Mouse (Mus musculus) kidney, adult 9 months (tissue): ENCODE results near the gene Snx32.

ENCODE experiments used
- DNase-seq: peaks from one replicate; pipeline ENCODE4 v3.0.0; 2022

Snx32 gene

DNA sequence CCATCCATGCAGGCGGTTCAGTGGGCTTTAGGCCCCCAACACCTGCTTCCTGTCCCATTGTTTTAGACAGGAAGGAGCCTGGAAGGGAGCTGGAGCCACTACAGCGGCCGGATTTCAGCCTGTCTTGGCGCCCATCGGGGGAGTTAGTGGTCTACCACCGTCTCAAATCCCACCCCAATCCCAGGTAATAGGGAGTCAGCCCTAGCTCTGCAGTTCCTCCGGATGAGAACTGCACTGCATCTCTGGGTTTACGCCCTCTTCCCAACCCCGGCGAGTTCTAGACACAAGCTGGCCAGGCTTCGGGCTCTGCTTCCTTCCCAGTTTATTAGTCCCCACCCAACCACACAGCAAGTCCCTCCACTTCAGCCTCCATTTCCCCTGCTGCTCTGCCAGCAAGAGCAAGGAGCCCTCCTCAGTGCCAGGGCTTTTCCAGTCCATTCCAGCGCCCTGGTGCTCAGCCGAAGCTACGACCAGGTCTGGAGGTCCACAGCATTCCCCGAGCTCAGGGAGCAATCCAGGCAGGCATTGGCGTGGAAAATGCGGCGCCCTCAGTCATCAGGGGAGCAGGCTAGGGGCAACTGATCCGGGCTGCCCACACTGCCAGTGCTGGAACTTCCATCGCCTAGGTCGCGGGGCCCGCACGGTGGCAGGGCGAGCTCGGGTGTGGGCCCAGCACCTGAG lies 54.0 kb downstream of the Snx32 start:
- no peak for DNase-seq

- no peak for DNase-seq
Observed at GRCm38 (mm10) chr19:5455568-5455967, 54.8 kb downstream of the Snx32 start.

GRCm38 (mm10) chr19:5455037-5455436 lies 55.3 kb downstream of the Snx32 start:
- DNase-seq = no peak

DNA sequence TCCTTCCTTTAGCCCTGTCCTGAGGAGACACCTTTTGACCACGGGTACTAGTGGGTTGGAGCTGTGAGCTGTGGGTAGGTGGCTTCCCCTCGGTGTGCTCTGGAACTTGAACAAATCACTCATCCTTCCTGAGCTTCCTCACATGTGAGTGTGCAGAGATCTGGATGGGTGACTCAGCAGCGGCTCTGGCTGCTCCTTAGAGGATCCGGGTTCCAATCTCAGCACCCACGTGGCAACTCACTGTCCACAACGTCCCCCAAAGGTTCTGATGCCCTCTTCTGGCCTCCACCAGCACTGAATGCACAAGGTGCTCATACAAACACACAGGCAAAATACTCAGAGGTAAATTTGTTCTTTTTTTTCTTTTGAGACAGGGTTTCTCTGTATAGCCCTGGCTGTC lies 58.6 kb downstream of the Snx32 start:
- no peak for DNase-seq

- no peak for DNase-seq
Observed at GRCm38 (mm10) chr19:5449673-5450072, 60.7 kb downstream of the Snx32 start.

GRCm38 (mm10) chr19:5448354-5449150 lies 61.8 kb downstream of the Snx32 start:
- DNase-seq = no peak

DNA sequence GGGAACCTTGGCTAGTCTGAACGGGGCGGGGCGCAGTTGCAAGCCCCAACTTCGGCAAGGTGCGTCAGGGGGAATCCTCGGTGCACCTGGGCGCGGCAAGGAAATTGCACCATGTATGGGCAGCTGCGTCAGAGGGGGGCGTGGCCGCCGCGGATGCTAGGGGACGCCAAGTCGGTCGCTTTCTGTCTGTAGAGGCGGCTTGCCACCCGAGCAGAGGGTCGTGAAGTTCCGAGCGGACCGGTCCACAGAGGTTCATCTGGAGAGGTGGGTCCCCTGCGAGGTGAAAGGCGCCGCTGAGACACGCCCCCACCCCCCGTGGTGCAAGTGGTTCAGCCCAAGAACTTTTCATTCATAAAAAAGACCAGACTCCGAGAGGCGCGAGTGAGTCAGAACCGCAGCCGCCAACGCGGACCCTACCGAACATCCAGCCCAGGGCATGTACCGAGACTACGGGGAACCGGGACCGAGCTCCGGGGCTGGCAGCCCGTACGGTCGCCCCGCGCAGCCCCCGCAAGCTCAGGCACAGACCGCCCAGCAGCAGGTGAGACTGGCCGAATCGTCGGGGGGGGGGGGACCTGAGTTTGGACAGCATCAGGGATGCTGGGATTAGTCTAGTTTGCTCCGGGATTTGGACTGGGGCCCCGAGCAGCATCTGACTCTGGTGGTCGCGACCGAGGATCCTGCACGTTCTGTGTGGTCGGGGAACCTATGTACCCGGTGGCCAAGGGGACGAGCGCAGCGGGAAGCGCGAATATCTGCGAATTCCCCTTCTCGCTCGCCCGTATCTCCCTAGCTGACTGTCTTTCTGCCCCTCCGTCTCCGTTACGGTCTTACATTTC lies 62.6 kb downstream of the Snx32 start, which contains the start of gene Fosl1:
Fosl1 (plus strand) TSS at position 33 of the 839 bp plus-strand sequence.
- DNase-seq = peak; percentile 56

DNA sequence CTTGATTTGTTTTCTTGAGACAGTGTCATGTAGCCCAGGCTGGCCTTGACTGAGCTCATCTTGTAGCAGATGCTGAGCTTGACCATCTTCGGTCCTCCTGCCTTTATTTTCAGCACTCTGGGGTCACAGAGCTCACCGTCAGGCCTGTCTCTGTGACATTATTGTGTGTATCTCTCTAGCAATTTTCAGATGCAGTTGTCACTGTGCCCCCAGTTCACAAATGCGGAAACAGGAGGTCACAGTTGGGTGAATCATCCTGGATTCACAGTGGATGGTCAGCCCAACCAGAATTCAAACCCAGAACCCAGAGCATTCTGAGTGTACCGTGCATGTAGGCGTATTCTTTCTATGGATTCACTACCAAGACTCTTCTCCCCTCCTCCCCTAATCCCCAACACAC lies 64.6 kb downstream of the Snx32 start:
- DNase-seq = no peak

DNA sequence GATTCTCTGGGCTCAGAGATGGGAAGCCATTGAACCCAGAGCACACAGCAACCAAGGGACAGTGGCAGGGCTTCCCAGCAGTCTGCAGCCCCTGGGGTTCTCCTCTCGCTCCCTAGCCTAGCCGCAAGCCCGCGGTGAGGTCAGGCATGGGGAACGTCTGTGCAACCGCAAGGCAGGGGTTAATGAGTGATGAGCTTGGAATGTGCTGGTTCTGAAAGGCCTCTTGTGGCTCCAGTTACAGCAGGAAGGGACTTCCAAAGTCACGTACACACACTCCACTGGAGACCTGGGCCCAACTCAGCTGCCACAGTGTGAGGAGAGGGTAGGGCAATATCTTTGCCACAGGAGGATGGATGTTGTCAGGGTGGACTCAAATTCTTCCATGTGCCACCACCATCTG lies 65.4 kb downstream of the Snx32 start:
- peak; percentile 69 for DNase-seq

DNA sequence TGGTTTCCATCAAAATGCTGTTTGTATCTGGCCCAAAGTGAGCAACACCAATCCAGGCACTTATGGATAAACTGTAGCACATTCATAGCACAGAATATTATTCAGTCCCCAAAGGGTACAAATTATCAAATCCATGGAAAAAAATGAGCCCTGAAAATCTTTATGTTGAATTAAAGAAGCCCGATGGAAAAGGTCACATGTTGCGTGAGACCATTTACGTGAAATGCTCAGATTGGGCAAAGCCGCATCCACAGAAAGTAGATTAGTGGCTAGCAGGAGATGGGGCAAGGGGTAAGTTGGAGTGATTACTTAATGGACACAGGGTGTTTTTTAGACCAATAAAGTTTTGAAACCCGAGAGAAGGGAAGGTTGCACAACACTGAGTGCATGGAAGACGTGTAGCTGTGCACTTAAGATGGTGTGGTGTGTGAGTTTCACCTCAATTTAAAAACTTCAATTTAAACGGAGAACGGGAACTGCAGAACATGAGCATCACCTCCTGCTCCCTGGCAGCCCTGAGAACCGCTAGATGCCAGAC lies 65.9 kb downstream of the Snx32 start:
- no peak for DNase-seq
